Mouse (Mus musculus) embryonic fibroblast, embryonic 13.5 days (primary cell): ENCODE measurements around the gene Sec24d.

Source experiments
- CTCF ChIP-seq: IDR thresholded peaks from 2 replicates; pipeline ENCODE4 v1.5.1; 2011; ENCODE audit warnings: mild to moderate bottlenecking, control low read depth, low read length, moderate library complexity, borderline replicate concordance; ENCODE audit not compliant: insufficient read depth
- POLR2A ChIP-seq: IDR thresholded peaks from 2 replicates; pipeline ENCODE4 v1.6.1; 2011; ENCODE audit warnings: low read depth, mild to moderate bottlenecking, control low read depth, low read length, moderate library complexity

GRCm38 (mm10) chr3:123356377-123356991 is 89.2 kb downstream of the Sec24d start:
- TF ChIP-seq CTCF, result no peak
- no peak for TF ChIP-seq POLR2A
